Mouse (Mus musculus) G1E (cell line): ENCODE measurements around the gene Abl1. TPM values are rescaled to one million over a fixed set of nuclear protein-coding genes. Genes with fewer than 3 reads are reported as not detected.

Experiments used
- ATAC-seq: 2 replicates; pipeline ENCODE4 v1.8.0; 2016; ENCODE audit warnings: mild to moderate bottlenecking; ENCODE audit not compliant: insufficient number of reproducible peaks, poor library complexity, low FRiP score, severe bottlenecking; ENCODE audit errors: extremely low read depth
- DNase-seq: peaks from one replicate; pipeline ENCODE4 v3.0.0; 2012; ENCODE audit warnings: low spot score
- H3K27me3 ChIP-seq: 2 replicates; pipeline ENCODE4 v1.6.1; 2012; ENCODE audit warnings: mild to moderate bottlenecking, low read length, inconsistent platforms; ENCODE audit not compliant: insufficient read depth
- H3K36me3 ChIP-seq: replicated peaks from 2 replicates; pipeline ENCODE3; 2012; ENCODE audit warnings: mild to moderate bottlenecking, inconsistent platforms
- H3K4me1 ChIP-seq: 2 replicates; pipeline ENCODE4 v1.6.1; 2012; ENCODE audit warnings: low read depth, low read length, inconsistent platforms, mixed read lengths; ENCODE audit not compliant: insufficient read depth
- H3K4me3 ChIP-seq: 2 replicates; pipeline ENCODE4 v1.5.1; 2012; ENCODE audit warnings: low read depth, mild to moderate bottlenecking, inconsistent platforms, low read length, moderate library complexity, mixed read lengths
- H3K9me3 ChIP-seq: replicated peaks from 2 replicates; pipeline ENCODE4 v1.6.1; 2012; ENCODE audit warnings: inconsistent platforms
- CTCF ChIP-seq: IDR thresholded peaks from 2 replicates; pipeline ENCODE4 v1.5.1; 2012; ENCODE audit warnings: low read depth, low read length, inconsistent platforms, mixed read lengths
- GATA1 ChIP-seq: IDR thresholded peaks from 2 replicates; pipeline ENCODE4 v1.6.1; 2012; ENCODE audit warnings: borderline replicate concordance, low read length, inconsistent platforms, mixed read lengths
- GATA2 ChIP-seq: IDR thresholded peaks from 2 replicates; pipeline ENCODE4 v1.6.1; 2012; ENCODE audit warnings: low read depth, low read length, inconsistent platforms, borderline replicate concordance
- POLR2AphosphoS5 ChIP-seq: IDR thresholded peaks from 2 replicates; pipeline ENCODE4 v1.6.1; 2012; ENCODE audit warnings: low read depth, low read length, inconsistent platforms; ENCODE audit not compliant: insufficient replicate concordance
- TAL1 ChIP-seq: conservative IDR thresholded peaks from 2 replicates; pipeline ENCODE4 v1.6.1; 2012; ENCODE audit warnings: low read depth, low read length, inconsistent platforms, mixed read lengths
- polyA plus RNA-seq: library from polyadenylated mRNA; stranded (reverse); fragments of >175 nt; gene quantifications from 2 replicates; pipeline ENCODE4 v1.2.3, GENCODE M21; 2012
- total RNA-seq, 2 experiments: library from RNA; stranded (forward) in 1 of 2; stranded (reverse) in 1 of 2; fragments of 200-1000 nt in 1 of 2; fragments of >200 nt in 1 of 2; fragmentation: Nextera tagmentation in 1 of 2; gene quantifications; 2 replicates each; pipeline ENCODE4 v1.2.3; 2014 to 2017

The Abl1 gene
- total and polyA plus RNA-seq, 3 experiments = 22.3 to 66.4 (median 58.4) TPM

GRCm38 (mm10) chr2:31810444-31810843 lies 122.3 kb downstream of the Abl1 start, which contains the start of gene Qrfp:
TSS of gene Qrfp (minus strand) at chr2:31810580.
- Histone ChIP-seq H3K4me3 (no peak within 1 kb of the TSS), H3K27me3 (peaks cover 47% of the 10 kb centered on the region), H3K36me3 (no peaks in the 10 kb centered on the region), H3K9me3 (no peaks in the 10 kb centered on the region), H3K4me1 (no peaks in the 10 kb centered on the region)
- no peak for TF ChIP-seq GATA1
- ATAC-seq = no peak
- DNase-seq = no peak

GRCm38 (mm10) chr2:31811086-31811958 lies 123.1 kb downstream of the Abl1 start:
- Histone ChIP-seq H3K4me3 (no peak overlapping the region), H3K36me3 (no peaks in the 10 kb centered on the region), H3K9me3 (no peaks in the 10 kb centered on the region), H3K4me1 (no peaks in the 10 kb centered on the region), H3K27me3 (peaks cover 50% of the 10 kb centered on the region)
- no peak for ATAC-seq
- no peak for TF ChIP-seq GATA1
- no peak for TF ChIP-seq CTCF
- no peak for TF ChIP-seq POLR2AphosphoS5
- no peak for TF ChIP-seq TAL1
- TF ChIP-seq GATA2 = no peak
- no peak for DNase-seq

GRCm38 (mm10) chr2:31813641-31814040 lies 125.5 kb downstream of the Abl1 start:
- Histone ChIP-seq H3K4me3 (no peak overlapping the region), H3K27me3 (peaks cover 57% of the 10 kb centered on the region), H3K36me3 (no peaks in the 10 kb centered on the region), H3K4me1 (no peaks in the 10 kb centered on the region), H3K9me3 (no peaks in the 10 kb centered on the region)
- ATAC-seq (no peak), DNase-seq (no peak)
- TF ChIP-seq GATA2 (no peak), POLR2AphosphoS5 (no peak), TAL1 (no peak), CTCF (no peak), GATA1 (no peak)

- ATAC-seq (no peak), DNase-seq (no peak)
- Histone ChIP-seq H3K27me3 (peaks cover 59% of the 10 kb centered on the region), H3K4me3 (no peak overlapping the region), H3K36me3 (no peaks in the 10 kb centered on the region), H3K9me3 (no peaks in the 10 kb centered on the region), H3K4me1 (no peaks in the 10 kb centered on the region)
- no peak for TF ChIP-seq POLR2AphosphoS5
- TF ChIP-seq TAL1 = no peak
- no peak for TF ChIP-seq GATA2
- TF ChIP-seq CTCF = no peak
- TF ChIP-seq GATA1 = no peak
Observed at GRCm38 (mm10) chr2:31814699-31815098, 126.5 kb downstream of the Abl1 start.

- TF ChIP-seq CTCF (peak; percentile 43; the same call in 1 of the 2 replicates), GATA2 (no peak)
- Histone ChIP-seq H3K4me3 (no peak overlapping the region), H3K36me3 (no peaks in the 10 kb centered on the region), H3K9me3 (no peaks in the 10 kb centered on the region), H3K27me3 (peaks cover 60% of the 10 kb centered on the region), H3K4me1 (no peaks in the 10 kb centered on the region)
- ATAC-seq (no peak), DNase-seq (peak; percentile 19)
Observed at GRCm38 (mm10) chr2:31815367-31815766, 127.2 kb downstream of the Abl1 start.

- H3K4me3 ChIP-seq = no peak overlapping the region
- H3K4me1 ChIP-seq = no peaks in the 10 kb centered on the region
- peaks cover 41% of the 10 kb centered on the region for H3K27me3 ChIP-seq
- no peak for TF ChIP-seq GATA2
- no peak for TF ChIP-seq TAL1
- TF ChIP-seq POLR2AphosphoS5 = no peak
- no peak for TF ChIP-seq GATA1
- no peak for TF ChIP-seq CTCF
- no peak for DNase-seq
- H3K36me3 ChIP-seq = no peaks in the 10 kb centered on the region
- H3K9me3 ChIP-seq = no peaks in the 10 kb centered on the region
- ATAC-seq = no peak
Observed at GRCm38 (mm10) chr2:31822524-31823371, 134.6 kb downstream of the Abl1 start.
